Mouse (Mus musculus) embryonic facial prominence, embryonic 15.5 days (tissue): Measurements from ENCODE around the gene Gm20708. TPM values are rescaled to one million over a fixed set of nuclear protein-coding genes. Genes with fewer than 3 reads are reported as not detected.
"Not testable (repeated sequence)": the region's sequence is repeated elsewhere in the genome, so short reads cannot be mapped to it uniquely, and the experiment has no call there.

Experiments used
- ATAC-seq: fragments of 200-750 bp; cut with Nextera tagmentation; 2 replicates; pipeline ENCODE4 v1.8.0; 2017; ENCODE audit warnings: low read depth, moderate TSS enrichment; ENCODE audit not compliant: insufficient number of reproducible peaks, low FRiP score, low TSS enrichment
- H3K27ac ChIP-seq: fragments of 300-500 bp; sonication (generic); replicated peaks from 2 replicates; pipeline ENCODE4 v1.5.1; 2015; ENCODE audit warnings: mild to moderate bottlenecking, inconsistent platforms
- H3K27me3 ChIP-seq: fragments of 300-500 bp; sonication (generic); 2 replicates; pipeline ENCODE4 v1.6.1; 2015; ENCODE audit warnings: inconsistent platforms
- H3K36me3 ChIP-seq: fragments of 300-500 bp; sonication (generic); 2 replicates; pipeline ENCODE4 v1.6.1; 2015; ENCODE audit warnings: mild to moderate bottlenecking, inconsistent platforms
- H3K4me1 ChIP-seq: fragments of 300-500 bp; sonication (generic); 2 replicates; pipeline ENCODE4 v1.6.1; 2015; ENCODE audit warnings: inconsistent platforms
- H3K4me2 ChIP-seq: fragments of 300-500 bp; sonication (generic); replicated peaks from 2 replicates; pipeline ENCODE4 v1.6.1; 2015; ENCODE audit warnings: mild to moderate bottlenecking, inconsistent platforms
- H3K4me3 ChIP-seq: fragments of 300-500 bp; sonication (generic); replicated peaks from 2 replicates; pipeline ENCODE4 v1.5.1; 2015; ENCODE audit warnings: mild to moderate bottlenecking, inconsistent platforms
- H3K9ac ChIP-seq: fragments of 300-500 bp; sonication (generic); 2 replicates; pipeline ENCODE4 v1.6.1; 2015; ENCODE audit warnings: inconsistent platforms
- H3K9me3 ChIP-seq: fragments of 300-500 bp; sonication (generic); replicated peaks from 2 replicates; pipeline ENCODE4 v1.6.1; 2016; ENCODE audit warnings: inconsistent platforms
- WGBS: fragments of 180-500 bp; shearing (Covaris S2); methylation state at CpG from one replicate; pipeline ENCODE4 v1.1.7; 2015; 5-methylcytosine and 5-hydroxymethylcytosine counted together
- polyA plus RNA-seq: library from polyadenylated mRNA; unstranded; fragments of >200 nt; fragmentation: Nextera tagmentation; extraction: Ambion mirVana; gene quantifications from 2 replicates; pipeline ENCODE4 v1.2.1, GENCODE M21; 2015

The Gm20708 gene
- polyA plus RNA-seq, 1 experiment from 2014 or later, result 0.76 TPM

DNA sequence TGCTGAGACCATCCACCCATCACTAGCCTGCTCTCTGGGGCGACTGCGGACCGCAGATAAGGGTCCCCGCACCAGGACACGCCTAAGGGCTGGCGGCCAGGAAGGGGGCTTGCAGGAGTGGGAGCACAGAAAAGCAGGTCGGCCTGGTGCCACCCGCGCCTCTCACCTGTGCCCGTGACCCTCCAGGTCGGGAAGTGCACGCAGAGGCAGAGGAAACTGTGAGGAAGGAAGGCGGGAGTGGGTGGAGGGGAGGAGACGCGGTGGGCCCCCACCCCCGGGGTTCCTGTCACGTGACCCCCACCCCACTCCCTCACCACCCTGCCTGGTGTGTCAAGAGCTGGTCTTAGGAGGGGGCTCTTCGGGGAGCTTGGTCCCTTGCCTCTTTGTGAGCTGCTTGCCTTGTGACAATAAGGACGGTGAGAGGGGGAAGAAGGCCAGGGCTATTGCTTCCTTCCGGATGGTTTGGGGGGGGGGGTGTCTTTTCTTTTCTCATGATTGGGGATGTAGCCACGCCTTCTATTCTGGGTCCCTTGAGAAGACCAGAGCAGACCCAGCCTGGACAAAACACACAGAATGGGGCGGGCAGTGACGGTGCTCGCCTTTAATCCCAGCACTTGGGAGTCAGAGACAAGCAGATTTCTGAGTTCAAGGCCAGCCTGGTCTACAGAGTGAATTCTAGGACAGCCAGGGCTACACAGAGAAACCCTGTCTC lies 27.3 kb upstream of the Gm20708 start, which contains the start of the genes Tmc8 and Tmc6:
Gene Tmc8, plus strand, starts transcription at position 84 of the 712 bp plus-strand sequence.
Gene Tmc6, minus strand, starts transcription at position 206 of the 712 bp plus-strand sequence.
- peak within 1 kb of the TSS; percentile 93 for H3K27ac ChIP-seq
- peaks cover 49% of the 10 kb centered on the region for H3K4me1 ChIP-seq
- ATAC-seq, result no peak
- peak within 1 kb of the TSS; percentile 54 for H3K4me3 ChIP-seq
- H3K9ac ChIP-seq, result no peak within 1 kb of the TSS
- WGBS, result 43% methylated on average over 24 of the region's 24 CpGs
- peak within 1 kb of the TSS; percentile 97 for H3K4me2 ChIP-seq
- no peaks in the 10 kb centered on the region for H3K9me3 ChIP-seq
- no peaks in the 10 kb centered on the region; the same call in 1 of the 2 replicates for H3K36me3 ChIP-seq
- no peaks in the 10 kb centered on the region for H3K27me3 ChIP-seq

DNA sequence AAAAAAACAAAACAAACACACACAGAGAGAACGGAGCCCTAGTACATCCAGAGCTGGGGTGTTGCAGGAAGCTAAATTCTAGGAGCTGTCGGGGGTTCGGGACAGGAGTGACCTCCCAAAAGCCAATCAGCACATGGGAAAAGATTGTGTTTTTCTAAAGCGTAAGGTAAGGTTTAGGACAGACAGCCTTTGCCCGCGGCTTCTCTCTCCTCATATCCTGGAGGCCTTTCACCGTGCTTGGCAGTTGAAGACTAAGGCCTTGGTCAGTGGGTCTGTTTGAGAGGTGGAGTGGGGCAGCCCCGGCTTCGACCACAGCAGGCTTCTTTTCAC lies 26.8 kb upstream of the Gm20708 start:
- Histone ChIP-seq H3K9me3 (no peaks in the 10 kb centered on the region), H3K4me2 (peak overlapping the region; percentile 57), H3K27ac (no peak overlapping the region; the same call in 1 of the 2 replicates), H3K4me3 (peak overlapping the region; percentile 29), H3K27me3 (no peaks in the 10 kb centered on the region), H3K9ac (no peak overlapping the region), H3K4me1 (peaks cover 49% of the 10 kb centered on the region), H3K36me3 (no peaks in the 10 kb centered on the region; the same call in 1 of the 2 replicates)
- ATAC-seq, result no peak
- WGBS, result 53% methylated on average over 9 of the region's 9 CpGs

DNA sequence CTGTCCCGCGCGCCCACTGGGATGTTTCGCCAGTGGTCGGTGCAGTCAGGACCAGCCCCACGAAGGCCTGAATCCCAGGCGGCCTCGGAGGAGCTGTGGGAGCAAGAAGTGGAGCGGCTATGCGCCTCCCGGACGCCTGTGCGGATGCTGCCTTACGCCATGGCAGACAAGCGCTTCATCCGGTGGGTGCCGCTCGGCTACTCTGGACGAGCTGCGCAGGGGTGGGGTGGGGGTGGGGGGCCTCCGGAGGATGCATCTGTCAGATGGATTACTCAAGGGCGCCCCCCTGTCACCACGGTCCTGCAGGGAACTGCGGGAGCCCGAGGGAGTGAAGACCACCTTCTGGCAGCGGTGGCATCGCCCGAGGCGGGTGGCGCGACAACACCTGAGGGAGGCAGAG lies 26.4 kb upstream of the Gm20708 start:
- H3K27me3 ChIP-seq, result no peaks in the 10 kb centered on the region
- H3K4me2 ChIP-seq, result peak overlapping the region; percentile 57
- H3K36me3 ChIP-seq, result no peaks in the 10 kb centered on the region
- no peak for ATAC-seq
- no peak overlapping the region for H3K9ac ChIP-seq
- peak overlapping the region; percentile 29 for H3K4me3 ChIP-seq
- H3K9me3 ChIP-seq, result no peaks in the 10 kb centered on the region
- 6% methylated on average over 31 of the region's 31 CpGs for WGBS
- peaks cover 49% of the 10 kb centered on the region for H3K4me1 ChIP-seq
- H3K27ac ChIP-seq, result no peak overlapping the region; the same call in 1 of the 2 replicates

DNA sequence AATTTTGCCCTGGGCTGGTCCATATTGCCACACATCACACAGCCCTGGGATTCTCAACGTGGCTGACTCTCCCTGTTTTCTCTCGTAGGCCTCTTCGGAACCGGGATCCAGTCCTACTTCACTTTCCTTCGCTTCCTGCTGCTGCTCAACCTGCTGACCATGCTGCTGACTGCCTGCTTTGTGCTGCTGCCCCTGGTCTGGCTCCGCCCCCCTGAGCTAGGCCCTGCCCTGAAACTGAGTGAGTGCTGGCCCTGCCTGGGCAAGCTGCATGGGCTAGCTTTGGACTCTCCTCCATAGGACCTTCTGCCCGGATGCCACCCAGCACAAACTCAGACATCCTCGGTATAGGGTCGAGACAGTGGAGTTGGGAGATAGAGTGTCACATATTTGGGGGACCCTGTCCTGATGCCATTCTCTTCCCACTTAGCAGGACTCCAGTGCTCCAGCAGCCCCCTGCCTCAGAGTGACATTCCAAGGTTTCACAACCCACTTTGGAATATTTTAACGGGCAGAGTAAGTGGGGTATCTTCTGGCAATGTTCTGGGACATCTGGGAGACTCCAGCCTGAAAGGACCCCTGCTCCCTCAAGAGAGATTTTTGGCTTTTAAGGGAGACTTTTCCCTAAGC lies 25.7 kb upstream of the Gm20708 start:
- Histone ChIP-seq H3K4me2 (peak overlapping the region; percentile 57), H3K27me3 (no peaks in the 10 kb centered on the region), H3K36me3 (no peaks in the 10 kb centered on the region), H3K9me3 (no peaks in the 10 kb centered on the region), H3K4me3 (0 out of 2 replicates have a peak overlapping the region, but pooled peaks have one; percentile 29), H3K9ac (no peak overlapping the region), H3K27ac (no peak overlapping the region), H3K4me1 (peaks cover 45% of the 10 kb centered on the region)
- 39% methylated on average over 10 of the region's 10 CpGs for WGBS
- no peak for ATAC-seq

DNA sequence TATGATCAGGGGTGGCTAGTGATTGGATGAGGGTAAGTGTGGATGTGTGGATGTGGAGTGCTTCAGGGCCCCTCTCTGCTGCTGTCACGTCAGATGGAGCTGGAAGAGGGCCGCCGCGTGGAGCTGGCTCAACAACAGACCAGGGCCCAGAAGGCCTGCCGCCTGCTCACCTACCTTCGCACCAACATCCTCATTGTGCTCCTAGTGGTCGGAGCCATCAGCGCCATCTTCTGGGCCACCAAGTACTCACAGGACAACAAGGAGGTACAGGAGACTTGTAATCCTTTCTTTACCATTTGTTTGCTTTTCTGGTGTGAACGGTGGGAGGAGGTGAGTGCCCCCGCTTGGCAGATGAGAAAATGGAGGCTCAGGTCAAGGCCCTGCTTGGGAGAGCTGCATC lies 23.2 kb upstream of the Gm20708 start:
- no peak overlapping the region for H3K27ac ChIP-seq
- WGBS, result 19% methylated on average over 10 of the region's 10 CpGs
- H3K27me3 ChIP-seq, result no peaks in the 10 kb centered on the region
- no peaks in the 10 kb centered on the region for H3K9me3 ChIP-seq
- H3K9ac ChIP-seq, result no peak overlapping the region
- H3K36me3 ChIP-seq, result no peaks in the 10 kb centered on the region
- no peak for ATAC-seq
- H3K4me3 ChIP-seq, result no peak overlapping the region
- H3K4me1 ChIP-seq, result peaks cover 30% of the 10 kb centered on the region
- H3K4me2 ChIP-seq, result no peak overlapping the region

DNA sequence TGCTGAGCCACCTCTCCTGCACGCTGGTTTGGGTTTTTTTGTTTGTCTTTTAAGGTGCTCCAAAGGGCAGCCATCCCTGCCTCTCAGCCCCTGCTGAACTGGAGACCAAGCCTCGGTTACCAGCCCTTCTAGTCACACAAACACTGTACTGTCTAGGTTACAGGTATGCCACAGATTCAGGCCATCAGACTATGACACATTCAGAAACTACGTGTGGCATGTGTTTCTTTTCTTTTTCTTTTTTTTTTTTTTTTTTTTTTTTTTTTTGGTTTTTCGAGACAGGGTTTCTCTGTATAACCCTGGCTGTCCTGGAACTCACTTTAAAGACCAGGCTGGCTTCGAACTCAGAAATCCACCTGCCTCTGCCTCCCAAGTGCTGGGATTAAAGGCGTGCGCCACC lies 21.0 kb upstream of the Gm20708 start:
- 76% methylated on average over 7 of the region's 7 CpGs for WGBS
- H3K36me3 ChIP-seq, result not testable (repeated sequence)

DNA sequence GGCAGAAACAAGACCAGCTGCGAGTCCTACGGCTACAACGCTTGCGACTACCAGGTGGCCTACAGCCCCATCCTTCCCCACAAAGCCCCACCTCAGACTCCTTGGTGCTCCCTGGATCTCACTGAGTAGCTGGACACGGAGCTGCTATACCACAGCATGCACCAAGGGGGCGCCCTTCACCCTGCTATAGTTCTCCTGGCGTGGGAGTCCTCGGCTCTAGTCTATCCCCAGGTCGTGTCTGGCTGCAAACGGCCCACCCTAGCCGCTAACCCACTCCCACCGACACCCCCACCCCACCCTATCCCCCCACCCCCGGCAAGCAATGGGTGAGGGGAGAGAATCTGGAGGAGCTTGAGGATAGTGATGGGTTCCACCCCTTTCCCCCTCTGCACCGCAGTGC lies 19.2 kb upstream of the Gm20708 start:
- Histone ChIP-seq H3K9me3 (no peaks in the 10 kb centered on the region), H3K36me3 (no peaks in the 10 kb centered on the region), H3K4me1 (peaks cover 19% of the 10 kb centered on the region), H3K4me3 (peak overlapping the region; percentile 4; the same call in 1 of the 2 replicates), H3K27ac (no peak overlapping the region), H3K27me3 (no peaks in the 10 kb centered on the region), H3K4me2 (peak overlapping the region; percentile 45), H3K9ac (no peak overlapping the region)
- ATAC-seq, result 0 out of 2 replicates have a peak, but pooled peaks have one; percentile 3
- 5% methylated on average over 14 of the region's 14 CpGs for WGBS

More for the DNA sequence above, 21.0 kb upstream of the Gm20708 start:
- H3K27ac ChIP-seq, H3K9me3 ChIP-seq, H3K4me3 ChIP-seq, H3K4me2 ChIP-seq, H3K27me3 ChIP-seq, ATAC-seq, H3K9ac ChIP-seq: not testable (repeated sequence)
- peaks cover 22% of the 10 kb centered on the region for H3K4me1 ChIP-seq

DNA sequence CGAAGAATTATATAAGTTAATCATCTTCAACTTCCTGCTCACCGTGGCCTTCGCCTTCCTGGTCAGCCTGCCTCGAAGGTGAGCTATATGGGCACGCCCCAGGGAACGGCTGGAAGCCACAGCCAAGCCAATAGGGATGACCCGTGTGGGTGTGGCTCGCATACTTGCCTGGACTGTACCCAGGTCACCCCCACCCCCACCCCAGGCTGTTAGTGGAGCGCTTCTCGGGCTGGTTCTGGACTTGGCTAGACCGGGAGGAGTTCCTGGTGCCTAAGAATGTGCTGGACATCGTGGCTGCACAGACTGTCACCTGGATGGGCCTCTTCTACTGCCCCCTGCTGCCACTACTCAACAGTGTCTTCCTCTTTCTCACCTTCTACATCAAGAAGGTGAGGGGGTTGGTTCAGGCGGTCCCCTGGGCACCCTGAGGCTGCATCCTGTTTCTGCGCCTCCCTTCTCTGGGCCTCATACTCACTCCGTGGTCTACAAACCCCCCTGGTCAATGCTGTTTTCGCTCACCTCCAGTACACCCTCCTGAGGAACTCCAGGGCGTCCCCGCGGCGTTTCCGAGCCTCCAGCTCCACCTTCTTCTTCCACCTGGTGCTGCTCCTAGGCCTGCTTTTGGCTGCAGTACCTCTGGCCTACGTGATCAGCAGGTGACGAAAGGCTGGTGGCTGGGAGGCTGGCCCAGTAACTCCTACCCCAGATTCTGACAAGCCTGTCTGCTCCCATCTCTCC lies 18.6 kb upstream of the Gm20708 start:
- H3K27me3 ChIP-seq, result no peaks in the 10 kb centered on the region
- no peaks in the 10 kb centered on the region for H3K36me3 ChIP-seq
- no peak overlapping the region for H3K9ac ChIP-seq
- H3K9me3 ChIP-seq, result no peaks in the 10 kb centered on the region
- peaks cover 19% of the 10 kb centered on the region for H3K4me1 ChIP-seq
- 40% methylated on average over 23 of the region's 23 CpGs for WGBS
- no peak overlapping the region for H3K27ac ChIP-seq
- H3K4me3 ChIP-seq, result peak overlapping the region; percentile 4; the same call in 1 of the 2 replicates
- peak overlapping the region; percentile 45 for H3K4me2 ChIP-seq
- ATAC-seq, result 0 out of 2 replicates have a peak, but pooled peaks have one; percentile 1

DNA sequence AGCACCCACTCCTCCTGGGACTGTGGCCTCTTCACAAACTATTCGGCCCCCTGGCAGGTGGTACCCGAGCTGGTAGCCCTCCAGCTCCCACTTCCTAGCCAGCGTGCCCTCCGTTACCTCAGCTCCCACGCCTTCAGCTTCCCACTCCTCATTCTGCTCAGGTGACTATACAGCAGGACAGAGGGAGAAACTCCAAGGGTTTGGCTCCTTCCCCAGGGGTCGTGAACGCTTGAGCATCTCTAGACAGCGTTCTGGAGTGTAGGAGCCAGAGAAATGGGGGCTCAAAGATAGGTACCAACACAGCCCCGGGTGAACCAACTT lies 18.1 kb upstream of the Gm20708 start:
- no peak overlapping the region for H3K9ac ChIP-seq
- H3K4me3 ChIP-seq, result no peak overlapping the region
- no peak overlapping the region for H3K4me2 ChIP-seq
- H3K4me1 ChIP-seq, result peaks cover 19% of the 10 kb centered on the region
- no peak overlapping the region for H3K27ac ChIP-seq
- no peaks in the 10 kb centered on the region for H3K9me3 ChIP-seq
- H3K27me3 ChIP-seq, result no peaks in the 10 kb centered on the region
- no peaks in the 10 kb centered on the region for H3K36me3 ChIP-seq
- 88% methylated on average over 9 of the region's 9 CpGs for WGBS
- ATAC-seq, result no peak

DNA sequence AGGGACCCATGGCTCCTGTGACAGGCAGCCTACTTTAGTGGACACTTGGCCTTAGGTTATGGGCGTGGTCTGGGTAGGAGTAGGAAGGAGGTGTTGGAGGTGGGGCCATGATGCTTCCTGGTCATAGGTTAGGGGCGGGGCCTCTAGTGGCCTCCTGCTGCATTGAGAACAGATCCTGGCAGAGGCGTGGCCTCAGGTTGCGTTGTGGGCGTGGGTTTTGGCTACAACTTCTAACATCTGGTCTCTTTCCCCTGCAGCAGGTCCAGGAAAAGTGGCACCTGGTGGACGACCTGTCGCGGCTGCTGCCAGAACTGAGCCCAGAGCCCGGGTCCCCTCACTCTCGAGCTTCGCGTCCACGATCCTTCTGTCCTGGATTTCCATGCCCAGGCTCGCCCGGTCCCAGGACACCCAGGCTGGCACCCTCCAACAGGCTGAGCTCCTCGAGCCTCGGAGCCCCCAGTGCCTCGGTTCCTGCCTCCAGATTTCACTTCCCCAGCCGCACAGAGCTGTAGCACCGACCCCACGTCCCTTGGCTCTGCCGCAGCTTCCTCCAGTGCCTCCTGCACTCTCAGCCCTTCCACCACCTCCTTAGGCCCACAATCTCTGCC lies 17.1 kb upstream of the Gm20708 start:
- Histone ChIP-seq H3K4me2 (peak overlapping the region; percentile 48), H3K9ac (no peak overlapping the region), H3K27me3 (no peaks in the 10 kb centered on the region), H3K9me3 (no peaks in the 10 kb centered on the region), H3K4me3 (peak overlapping the region; percentile 24), H3K36me3 (no peaks in the 10 kb centered on the region), H3K4me1 (peaks cover 19% of the 10 kb centered on the region), H3K27ac (no peak overlapping the region)
- peak; percentile 16; the same call in 1 of the 2 replicates for ATAC-seq
- WGBS, result 8% methylated on average over 22 of the region's 22 CpGs

DNA sequence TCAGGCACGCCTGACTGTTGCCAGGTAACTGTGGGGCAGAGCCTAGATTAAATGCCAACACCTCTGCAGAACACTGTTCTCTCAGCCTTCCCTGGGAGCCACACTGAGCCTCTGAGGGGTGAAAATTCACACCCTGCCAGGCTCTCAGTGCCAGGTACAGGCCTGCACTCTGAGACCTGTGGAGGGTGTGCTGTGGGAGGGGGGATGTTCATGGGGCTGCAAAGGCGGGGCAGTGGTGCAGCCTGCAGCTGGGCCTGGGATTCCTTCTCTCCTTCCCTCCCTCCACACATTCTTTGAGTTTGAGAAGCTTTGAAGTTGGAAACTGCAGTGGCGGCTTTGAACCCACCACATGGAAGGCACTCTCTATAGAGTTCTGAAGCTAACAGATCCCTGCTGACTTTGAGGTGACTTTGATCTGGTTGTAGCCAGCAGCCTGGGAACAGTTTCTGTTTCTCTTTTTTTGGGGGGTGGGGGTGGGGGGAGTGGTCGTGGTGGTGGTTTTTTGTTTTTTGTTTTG lies 15.4 kb upstream of the Gm20708 start:
- no peak overlapping the region for H3K4me2 ChIP-seq
- 49% methylated on average over 4 of the region's 4 CpGs for WGBS

More for the DNA sequence above, 15.4 kb upstream of the Gm20708 start:
- Histone ChIP-seq H3K4me3 (no peak overlapping the region), H3K27ac (no peak overlapping the region), H3K9ac (no peak overlapping the region), H3K27me3 (no peaks in the 10 kb centered on the region), H3K4me1 (peaks cover 21% of the 10 kb centered on the region), H3K9me3 (no peaks in the 10 kb centered on the region), H3K36me3 (no peaks in the 10 kb centered on the region)
- no peak for ATAC-seq
